Mouse (Mus musculus) brown adipose tissue, adult 24 weeks (tissue): ENCODE measurements around the gene Numbl. TPM values are rescaled to one million over a fixed set of nuclear protein-coding genes. Genes with fewer than 3 reads are reported as not detected.

Source experiments
- H3K27ac ChIP-seq: fragments of 200-500 bp; replicated peaks from 2 replicates; pipeline ENCODE4 v1.5.1; 2012; ENCODE audit warnings: low read depth, mild to moderate bottlenecking, low read length
- H3K4me1 ChIP-seq: fragments of 200-500 bp; 2 replicates; pipeline ENCODE4 v1.6.1; 2012; ENCODE audit warnings: low read length, mixed read lengths; ENCODE audit not compliant: control insufficient read depth, insufficient read depth, insufficient read length
- H3K4me3 ChIP-seq: fragments of 200-500 bp; 2 replicates; pipeline ENCODE4 v1.5.1; 2012; ENCODE audit warnings: low read depth, mild to moderate bottlenecking, low read length, moderate library complexity; ENCODE audit not compliant: insufficient read depth
- polyA plus RNA-seq: library from polyadenylated mRNA; stranded (reverse); fragments of >200 nt; gene quantifications from 2 replicates; pipeline ENCODE4 v1.2.4, GENCODE M21; 2012; ENCODE audit not compliant: missing spikeins, insufficient read depth, insufficient read length

Gene Numbl
- polyA plus RNA-seq, 1 experiment, result 2.7 TPM

DNA sequence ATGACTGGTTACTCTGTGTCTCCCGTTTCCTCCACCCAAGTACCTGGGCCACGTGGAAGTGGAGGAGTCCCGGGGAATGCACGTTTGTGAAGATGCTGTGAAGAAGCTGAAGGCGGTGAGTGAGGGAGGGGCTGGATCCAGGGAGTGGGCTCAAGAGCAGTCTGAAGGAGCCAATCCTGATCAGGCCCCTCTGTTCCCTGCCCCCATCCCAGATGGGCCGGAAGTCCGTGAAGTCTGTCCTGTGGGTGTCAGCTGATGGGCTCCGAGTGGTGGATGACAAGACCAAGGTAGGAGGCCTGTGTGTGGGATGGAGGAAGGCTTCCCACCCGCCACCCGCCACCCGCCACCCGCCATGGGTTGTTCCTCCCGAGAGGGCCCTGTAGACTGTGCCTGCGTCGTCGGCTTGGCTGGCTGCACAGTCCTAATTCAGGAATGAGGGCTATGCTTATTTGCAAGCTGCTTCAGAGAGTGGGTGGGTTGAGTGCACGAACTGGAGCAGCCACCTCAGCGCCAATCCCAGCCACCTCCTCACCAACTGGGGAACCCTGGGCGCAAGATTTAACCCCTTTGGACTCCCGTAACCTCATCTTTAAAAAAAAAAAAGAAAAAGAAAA, 8.4 kb downstream of the Numbl start:
- H3K27ac ChIP-seq, result no peak overlapping the region
- no peaks in the 10 kb centered on the region for H3K4me1 ChIP-seq
- H3K4me3 ChIP-seq, result no peak overlapping the region

DNA sequence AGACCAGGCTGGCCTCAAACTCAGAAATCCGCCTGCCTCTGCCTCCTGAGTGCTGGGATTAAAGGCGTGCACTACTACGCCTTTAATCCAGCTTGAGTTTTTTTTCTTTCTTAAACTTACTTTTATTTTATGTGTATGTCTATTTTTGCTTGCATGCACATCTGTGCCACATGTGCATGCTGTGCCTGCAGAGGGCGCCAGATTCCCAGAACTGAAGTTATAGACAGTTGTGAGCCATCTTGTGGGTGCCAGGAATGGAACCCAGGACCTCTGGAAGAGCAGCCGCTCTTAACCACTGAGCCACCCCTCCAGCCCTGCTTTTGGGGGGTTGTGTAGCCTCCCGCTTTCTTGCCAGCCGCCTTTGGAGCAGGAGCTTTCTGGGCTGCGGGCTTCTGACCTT, 13.2 kb downstream of the Numbl start:
- H3K4me3 ChIP-seq, result no peak overlapping the region
- no peaks in the 10 kb centered on the region for H3K4me1 ChIP-seq
- H3K27ac ChIP-seq, result no peak overlapping the region

DNA sequence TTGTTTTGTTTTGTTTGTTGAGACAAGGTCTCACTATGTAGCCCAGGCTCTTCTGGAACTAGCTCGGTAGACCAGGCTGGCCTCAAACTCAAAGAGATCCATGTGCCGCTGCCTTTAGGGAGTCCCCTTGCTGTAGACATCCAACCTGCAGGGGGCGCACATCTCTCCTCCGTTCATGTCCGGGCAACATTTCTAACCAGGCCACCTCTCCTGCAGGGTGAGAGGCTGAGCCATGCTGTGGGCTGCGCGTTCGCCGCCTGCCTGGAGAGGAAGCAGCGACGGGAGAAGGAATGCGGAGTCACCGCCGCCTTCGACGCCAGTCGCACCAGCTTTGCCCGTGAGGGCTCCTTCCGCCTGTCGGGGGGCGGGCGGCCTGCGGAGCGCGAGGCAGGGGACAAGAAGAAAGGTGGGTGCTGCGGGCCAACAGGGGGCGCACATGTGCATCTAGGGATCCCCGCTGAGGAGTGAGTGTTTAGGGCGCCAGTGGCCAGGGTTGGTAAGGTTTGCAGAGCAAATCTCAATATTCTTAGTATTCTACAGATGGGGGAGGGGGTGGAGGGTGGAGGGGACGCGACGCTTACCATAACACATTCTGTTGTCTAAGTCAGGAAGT, 15.6 kb downstream of the Numbl start:
- H3K27ac ChIP-seq, result no peak overlapping the region
- H3K4me1 ChIP-seq, result no peaks in the 10 kb centered on the region
- no peak overlapping the region for H3K4me3 ChIP-seq

DNA sequence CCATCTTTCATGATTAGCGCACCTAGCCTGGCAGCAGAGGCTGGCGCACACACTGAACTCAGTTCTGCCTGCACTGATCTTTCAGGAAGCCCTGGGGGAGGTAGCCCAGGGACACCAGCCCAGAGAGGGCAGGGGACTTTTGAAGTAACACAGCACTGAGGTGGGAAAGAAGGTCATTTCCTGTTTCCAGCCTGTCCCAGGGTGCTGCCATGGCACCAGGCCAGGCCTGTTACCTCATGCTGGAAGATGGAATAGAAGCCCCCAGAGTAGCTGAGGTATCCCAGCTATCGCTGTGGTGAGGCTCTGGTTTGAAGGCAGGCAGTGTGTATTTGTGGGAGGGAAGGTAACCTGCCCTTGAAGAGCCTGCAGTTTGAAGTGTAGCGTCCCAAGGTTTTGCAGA, 16.7 kb downstream of the Numbl start:
- no peaks in the 10 kb centered on the region for H3K4me1 ChIP-seq
- H3K27ac ChIP-seq, result no peak overlapping the region
- H3K4me3 ChIP-seq, result no peak overlapping the region

DNA sequence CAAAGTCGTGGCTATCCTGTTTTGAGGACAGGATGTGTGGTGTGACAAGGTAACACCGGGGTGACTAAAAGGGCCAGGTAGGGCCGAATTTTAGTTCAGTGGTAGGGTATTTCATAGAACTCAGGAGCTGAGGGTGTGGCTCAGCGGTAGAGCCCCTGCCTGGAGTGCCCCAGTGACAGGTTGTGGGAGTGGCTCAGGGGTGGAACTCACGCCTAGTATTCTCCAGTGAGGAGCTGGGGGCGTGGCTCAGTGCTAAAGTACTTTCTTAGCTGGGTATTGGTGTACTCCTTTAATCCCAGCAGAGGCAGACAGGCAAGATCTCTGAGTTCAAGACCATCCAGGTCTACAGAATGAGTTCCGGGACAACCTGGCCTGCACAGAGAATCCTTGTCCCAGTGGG, 17.8 kb downstream of the Numbl start:
- Histone ChIP-seq H3K4me1 (no peaks in the 10 kb centered on the region), H3K27ac (no peak overlapping the region), H3K4me3 (no peak overlapping the region)

DNA sequence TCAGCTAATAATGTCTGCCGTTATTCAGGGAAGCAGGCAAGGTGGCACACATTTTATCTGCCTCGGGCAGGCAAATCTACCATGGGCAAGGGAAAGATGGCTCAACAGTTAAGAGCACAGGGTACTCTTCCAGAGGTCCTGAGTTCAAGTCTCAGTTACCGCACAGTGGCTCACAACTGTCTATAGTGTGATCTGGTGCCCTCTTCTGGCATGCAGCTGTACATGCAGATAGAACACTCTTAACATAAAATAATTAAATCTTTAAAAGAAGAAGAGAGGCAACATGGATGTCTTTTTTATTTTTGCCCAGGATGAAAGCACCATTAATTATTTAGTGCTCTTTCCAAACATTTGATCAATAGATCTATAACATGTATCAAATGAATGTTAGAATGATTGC, 19.0 kb downstream of the Numbl start:
- Histone ChIP-seq H3K4me3 (no peak overlapping the region), H3K4me1 (no peaks in the 10 kb centered on the region), H3K27ac (no peak overlapping the region)

DNA sequence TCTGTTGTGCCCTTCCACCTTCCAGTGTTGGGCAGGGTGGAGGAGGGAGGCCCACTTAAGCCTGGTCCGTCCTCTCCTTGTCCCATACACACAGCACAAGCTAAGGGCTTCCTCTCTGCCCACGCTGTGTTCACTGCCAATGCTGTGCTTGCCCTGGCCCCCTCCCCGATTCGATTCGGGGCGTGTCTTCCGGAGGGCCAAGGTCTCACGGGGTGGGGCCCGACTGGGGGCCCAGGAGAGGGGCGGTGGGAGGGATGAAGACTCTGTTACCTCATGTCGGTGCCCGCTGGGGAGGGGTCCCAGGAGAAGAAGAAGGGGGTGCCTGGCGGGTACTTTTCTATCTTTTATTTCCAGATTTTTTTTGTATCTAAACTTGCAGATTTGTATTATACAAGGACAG, 23.5 kb downstream of the Numbl start:
- H3K4me1 ChIP-seq, result no peaks in the 10 kb centered on the region
- no peak overlapping the region for H3K4me3 ChIP-seq
- no peak overlapping the region for H3K27ac ChIP-seq

DNA sequence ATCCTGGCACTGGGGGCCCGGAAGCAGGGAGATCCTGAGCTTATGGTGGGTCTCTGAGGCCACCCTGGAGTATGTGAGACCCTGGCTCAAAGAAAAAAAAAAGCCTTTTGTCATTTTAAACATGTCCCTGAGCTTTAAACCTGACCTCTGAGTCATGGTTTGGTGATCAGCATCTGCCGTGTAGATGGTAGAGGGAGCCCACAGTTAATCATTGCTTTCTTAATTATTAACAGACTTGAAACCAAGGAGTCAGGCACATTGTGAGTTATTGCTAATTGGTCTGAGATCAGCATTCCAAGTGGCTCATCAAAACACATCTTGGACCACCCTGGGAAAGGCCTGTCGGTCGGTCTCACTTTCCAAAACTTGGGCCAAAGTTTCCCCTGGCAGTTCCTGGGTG, 24.0 kb downstream of the Numbl start:
- Histone ChIP-seq H3K4me1 (no peaks in the 10 kb centered on the region), H3K27ac (no peak overlapping the region)

DNA sequence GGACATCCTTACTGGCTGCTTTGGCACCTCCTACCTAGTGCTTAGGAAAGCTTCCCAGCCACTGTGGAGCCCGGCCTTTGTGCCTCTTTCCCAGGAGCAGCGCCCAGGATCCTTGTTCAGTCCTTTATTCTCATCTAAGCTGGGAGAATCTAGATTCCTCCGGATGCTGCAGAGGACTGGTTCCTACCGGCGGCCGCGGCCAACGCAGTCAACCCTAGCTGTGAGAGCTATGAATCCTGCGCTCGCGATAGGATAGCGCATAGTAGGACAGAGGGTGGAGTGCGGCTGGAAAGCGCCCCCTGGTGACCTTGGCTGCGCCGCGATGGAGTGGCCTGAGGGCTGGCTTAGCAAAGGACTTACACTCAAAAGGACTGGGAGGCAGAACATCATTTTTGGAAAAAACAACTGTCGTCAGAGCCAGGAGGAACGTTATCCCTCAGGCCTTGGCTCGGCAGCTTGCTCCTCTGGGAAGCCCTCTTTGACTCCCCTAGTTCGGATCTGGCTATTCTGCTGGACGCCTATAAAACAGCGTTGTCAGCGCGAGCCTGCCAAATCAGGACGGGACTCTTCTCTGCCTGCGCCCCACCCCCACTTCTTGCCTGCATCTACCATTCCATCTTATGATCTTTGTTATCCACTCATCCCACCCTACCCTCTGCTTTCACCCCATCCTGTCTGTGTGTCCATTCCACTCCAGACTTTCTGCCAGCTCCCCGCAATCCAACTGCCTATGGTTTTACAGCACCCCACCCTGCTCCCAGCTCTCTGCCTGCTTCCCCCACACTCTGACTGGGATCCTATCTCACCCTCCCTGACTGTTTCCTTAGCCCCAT, 26.8 kb downstream of the Numbl start:
- Histone ChIP-seq H3K27ac (no peak overlapping the region), H3K4me3 (no peak overlapping the region)

More for the DNA sequence above, 24.0 kb downstream of the Numbl start:
- no peak overlapping the region for H3K4me3 ChIP-seq

DNA sequence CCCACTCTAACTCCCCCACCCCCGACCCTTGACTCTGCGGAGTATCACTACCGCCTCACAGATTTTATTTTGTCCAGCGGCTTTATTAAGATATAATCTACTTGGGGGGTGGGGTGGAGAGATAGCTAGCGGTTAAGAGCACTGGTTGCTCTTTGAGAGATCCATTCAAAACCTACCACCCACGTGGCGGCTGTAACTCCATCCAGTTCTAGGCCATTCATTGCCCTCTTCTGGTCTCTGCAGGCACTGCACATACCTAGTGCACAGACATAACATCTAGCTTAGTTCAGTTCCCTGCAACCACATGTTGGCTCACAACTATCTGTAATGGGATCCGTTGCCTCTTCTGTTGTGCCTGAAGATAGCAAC, 27.4 kb downstream of the Numbl start:
- no peak overlapping the region for H3K4me3 ChIP-seq
- no peak overlapping the region for H3K27ac ChIP-seq
- H3K4me1 ChIP-seq, result no peaks in the 10 kb centered on the region

More for the DNA sequence above, 26.8 kb downstream of the Numbl start:
- H3K4me1 ChIP-seq, result no peaks in the 10 kb centered on the region

DNA sequence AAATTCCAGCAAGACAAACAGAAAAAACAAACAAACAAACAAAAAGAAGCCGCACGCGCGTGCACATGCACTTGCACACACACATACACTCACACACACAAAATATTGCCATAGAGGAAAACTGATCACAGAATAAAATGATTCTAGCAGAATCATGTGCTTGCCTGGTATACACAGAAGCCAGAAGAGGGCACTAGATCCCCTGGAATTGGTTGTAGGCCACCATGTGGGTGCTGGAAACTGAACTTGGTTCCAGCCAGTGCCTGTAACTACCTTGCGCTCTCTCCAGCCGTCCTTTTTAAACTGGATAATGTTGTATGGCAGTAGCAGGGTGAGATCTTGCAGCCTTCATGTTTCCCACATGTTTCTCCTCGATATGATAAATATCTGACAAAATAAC, 30.5 kb downstream of the Numbl start:
- H3K4me1 ChIP-seq, result no peaks in the 10 kb centered on the region; the same call in 1 of the 2 replicates
- H3K4me3 ChIP-seq, result no peak overlapping the region
- no peak overlapping the region for H3K27ac ChIP-seq

DNA sequence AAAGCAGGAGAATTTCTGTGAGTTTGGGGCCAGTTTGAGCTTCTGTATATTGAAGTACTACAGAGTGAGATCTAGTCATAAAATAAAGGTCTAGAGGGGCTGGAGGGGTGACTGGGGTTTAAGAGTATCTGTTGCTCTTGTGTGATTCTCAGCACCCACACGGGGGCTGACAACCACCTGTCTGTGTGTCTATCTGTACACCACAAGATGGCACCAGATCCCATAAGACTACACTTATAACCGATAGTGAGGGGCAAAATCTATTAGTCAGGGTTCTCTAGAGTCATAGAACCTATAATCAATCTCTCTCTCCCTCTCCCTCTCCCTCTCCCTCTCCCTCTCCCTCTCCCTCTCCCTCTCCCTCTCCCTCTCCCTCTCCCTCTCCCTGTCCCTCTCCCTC, 32.3 kb downstream of the Numbl start:
- no peak overlapping the region for H3K27ac ChIP-seq
- H3K4me1 ChIP-seq, result no peaks in the 10 kb centered on the region; the same call in 1 of the 2 replicates
- no peak overlapping the region for H3K4me3 ChIP-seq

DNA sequence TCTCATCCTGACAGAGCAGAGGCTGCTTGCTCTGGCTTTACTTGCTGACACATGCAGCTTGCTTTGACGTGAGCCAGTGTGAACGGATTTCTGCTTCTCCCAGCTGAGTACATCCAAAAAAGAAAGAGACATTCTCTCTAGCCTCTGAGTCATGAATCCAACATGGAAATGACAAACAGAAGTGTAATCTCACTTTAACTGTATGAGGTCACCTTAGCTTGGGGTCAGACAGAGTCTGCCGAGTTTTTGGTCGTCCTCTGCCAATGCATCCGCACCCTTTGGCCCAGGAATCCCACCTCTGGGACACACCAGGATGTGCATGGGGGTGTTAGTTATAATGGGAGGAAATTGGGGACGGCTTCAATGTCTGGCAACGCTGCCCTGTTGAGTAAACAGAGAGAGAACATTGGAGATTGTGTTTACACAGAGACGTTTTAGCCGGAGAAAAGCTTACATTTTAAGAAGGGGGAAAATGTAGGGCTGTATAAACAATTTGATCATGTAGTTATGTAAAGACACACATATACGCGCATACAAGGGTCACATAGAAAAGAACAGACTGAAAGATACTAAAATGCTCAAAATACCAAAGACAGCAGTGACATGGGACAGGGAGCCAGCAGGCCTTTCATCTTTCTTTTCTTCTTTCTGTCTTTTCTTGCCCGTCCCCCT, 33.7 kb downstream of the Numbl start:
- no peak overlapping the region for H3K4me3 ChIP-seq
- no peaks in the 10 kb centered on the region; the same call in 1 of the 2 replicates for H3K4me1 ChIP-seq
- H3K27ac ChIP-seq, result peak overlapping the region; percentile 81

DNA sequence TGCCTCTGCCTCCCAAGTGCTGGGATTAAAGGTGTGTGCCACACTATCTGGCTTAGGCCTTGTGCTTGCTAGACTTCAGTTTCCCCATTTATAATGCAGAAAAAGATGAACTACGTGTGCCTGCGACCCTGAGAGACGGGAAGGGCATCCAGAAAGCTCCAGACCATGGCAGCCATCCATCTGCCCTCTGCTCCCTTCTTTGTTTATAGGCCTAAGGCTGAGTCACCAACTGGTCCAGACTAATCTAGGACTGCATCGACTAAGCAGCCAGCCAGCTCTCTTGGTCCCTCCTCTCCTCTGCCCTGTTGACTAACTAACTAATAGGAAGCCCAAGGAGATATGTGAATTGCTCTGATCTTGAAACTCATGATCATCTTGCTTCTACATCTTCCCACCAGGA, 37.7 kb downstream of the Numbl start:
- H3K27ac ChIP-seq, result no peak overlapping the region
- H3K4me1 ChIP-seq, result no peaks in the 10 kb centered on the region; the same call in 1 of the 2 replicates

DNA sequence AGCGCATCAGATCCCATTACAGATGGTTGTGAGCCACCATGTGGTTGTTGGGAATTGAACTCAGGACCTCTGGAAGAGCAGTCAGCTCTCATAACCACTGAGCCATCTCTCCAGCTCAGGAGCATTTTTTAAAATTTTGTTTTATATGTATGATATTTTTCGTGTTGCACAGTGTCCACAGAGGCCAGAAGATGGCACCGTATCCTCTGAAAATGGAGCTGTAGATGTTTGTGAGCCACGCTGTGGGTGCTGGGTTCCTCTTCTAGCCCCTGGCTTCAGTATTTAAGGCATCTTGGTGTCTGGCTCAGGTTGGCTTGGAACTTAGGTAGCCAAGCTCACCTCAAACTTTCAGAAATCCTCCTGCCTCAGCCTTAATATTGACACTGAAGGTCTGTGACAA, 38.3 kb downstream of the Numbl start:
- Histone ChIP-seq H3K4me1 (no peaks in the 10 kb centered on the region; the same call in 1 of the 2 replicates), H3K27ac (no peak overlapping the region), H3K4me3 (no peak overlapping the region)

More for the DNA sequence above, 37.7 kb downstream of the Numbl start:
- no peak overlapping the region for H3K4me3 ChIP-seq
